Mouse (Mus musculus) lung, postnatal 25 days (tissue): ENCODE results near the gene Zwilch.
A peak's percentile ranks its signal among the peaks of the same experiment; 100 is the strongest.

Source experiments
- DNase-seq: peaks from one replicate; pipeline ENCODE4 v3.0.0; 2022; ENCODE audit warnings: low spot score

Gene Zwilch

DNA sequence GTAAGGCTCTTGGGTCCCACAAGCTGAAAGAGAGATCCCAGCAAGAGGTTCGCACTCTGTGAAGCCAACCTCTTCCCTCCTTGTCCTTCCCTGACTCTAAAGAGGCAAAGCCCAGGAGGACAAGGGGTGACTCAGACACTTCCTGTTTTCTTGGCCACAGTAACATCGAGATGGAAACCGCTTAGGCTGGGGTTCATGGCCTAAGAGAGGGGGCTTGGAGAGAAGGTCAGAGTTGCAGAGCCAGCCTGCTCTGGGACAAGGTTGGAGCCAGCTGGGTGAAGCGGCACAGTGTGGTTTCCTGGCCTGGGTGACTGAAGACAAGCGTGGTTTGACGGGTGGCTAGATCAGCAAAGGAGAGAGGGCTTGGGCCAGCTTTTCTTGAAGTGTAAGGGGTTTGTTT, 67.6 kb downstream of the Zwilch start:
- no peak for DNase-seq

DNA sequence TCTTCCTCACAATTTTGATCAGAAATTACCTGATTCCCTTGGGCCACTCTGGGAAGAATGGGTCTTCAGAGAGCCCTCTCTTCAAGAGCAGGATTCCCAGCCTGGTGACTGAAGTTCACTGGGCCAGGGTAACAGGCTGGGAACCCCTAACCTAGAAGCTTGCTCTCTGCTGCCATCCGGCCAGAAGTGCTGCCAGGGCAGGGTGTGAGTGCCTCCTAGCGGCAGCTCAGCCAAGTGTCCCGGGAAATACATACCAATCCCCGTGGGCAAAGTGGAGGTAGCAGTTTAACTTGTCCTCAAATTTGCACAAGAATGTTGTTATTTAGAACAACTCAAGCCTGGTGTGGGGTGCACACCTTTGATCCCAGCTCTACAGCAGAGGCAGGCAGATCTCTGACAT, 72.5 kb downstream of the Zwilch start:
- DNase-seq = peak; percentile 77

DNA sequence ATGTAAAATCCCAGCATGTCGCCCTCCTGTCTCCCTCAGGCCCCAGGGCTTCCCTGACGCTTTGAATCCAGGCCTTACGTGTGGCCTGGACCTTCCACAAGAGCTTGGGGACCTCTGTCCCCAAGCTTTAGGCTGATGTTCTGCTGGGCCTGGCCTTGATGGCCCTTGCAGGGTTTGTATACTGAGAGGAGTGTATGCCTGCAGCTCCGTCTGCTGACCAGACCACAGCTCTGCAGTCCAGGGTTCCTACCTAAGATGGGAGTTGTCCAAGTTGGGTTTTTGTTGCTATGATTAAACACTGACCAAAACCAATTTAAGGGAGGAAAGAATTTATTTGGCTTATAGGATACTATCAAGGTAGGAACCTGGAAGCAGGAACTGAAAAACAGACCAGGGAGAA, 74.6 kb downstream of the Zwilch start:
- peak; percentile 42 for DNase-seq

DNA sequence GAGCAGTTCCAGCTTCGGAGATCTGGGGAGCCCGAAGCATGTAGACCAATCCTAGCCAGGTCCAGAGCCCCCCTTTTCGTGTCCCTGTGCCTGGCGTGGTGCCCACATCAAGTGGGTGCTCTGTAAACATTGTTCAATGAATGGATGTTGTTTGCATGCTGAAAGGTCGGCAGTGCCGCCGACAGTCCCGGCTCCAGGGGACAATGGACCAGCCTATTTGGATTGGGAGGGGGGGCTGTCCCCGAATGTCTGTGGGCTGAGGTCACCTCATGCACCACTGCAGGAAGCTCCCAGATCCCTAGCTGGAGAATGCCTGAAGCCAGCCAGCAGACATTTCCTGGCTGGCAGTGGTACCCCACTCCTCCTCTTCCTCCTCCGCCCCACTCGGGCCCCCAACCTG, 78.8 kb downstream of the Zwilch start:
- DNase-seq = peak; percentile 90

DNA sequence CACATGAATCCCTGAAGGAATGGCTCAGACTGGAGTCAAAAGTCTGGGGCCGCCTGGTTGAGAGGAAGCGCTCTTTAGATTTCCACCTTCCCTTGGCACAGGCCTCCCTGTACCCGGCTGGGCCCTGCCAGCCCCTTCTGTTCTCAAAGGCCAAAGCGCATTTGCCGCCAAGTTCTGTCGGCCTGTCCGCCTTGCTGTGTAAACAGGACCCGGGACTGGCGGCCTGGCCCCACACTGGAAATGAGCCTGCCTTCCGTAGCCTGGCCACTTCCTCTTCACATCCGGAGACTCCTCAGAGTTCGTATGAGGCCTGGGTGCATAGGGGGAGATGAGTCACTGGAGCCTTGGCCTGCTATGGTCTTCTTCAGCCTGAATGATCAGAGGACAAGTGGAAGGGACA, 83.9 kb downstream of the Zwilch start:
- DNase-seq = peak; percentile 89

DNA sequence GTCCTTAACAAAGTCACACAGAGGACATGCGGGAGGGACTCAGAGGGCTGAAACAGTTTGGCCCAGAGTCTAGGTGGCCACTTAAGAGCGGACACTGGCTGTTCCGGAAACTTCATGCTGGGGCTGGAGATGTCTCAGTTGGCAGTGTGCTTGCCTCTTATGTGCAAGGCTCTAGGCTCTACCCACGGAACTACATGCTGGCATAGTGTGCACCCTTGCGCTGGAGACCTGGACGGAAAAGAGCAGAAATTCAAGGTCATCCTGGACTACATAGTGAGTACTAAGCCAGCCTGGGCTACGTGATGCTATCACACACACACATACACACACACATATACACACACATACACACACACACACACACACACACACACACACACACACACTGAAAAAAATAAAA, 84.6 kb downstream of the Zwilch start:
- no peak for DNase-seq

DNA sequence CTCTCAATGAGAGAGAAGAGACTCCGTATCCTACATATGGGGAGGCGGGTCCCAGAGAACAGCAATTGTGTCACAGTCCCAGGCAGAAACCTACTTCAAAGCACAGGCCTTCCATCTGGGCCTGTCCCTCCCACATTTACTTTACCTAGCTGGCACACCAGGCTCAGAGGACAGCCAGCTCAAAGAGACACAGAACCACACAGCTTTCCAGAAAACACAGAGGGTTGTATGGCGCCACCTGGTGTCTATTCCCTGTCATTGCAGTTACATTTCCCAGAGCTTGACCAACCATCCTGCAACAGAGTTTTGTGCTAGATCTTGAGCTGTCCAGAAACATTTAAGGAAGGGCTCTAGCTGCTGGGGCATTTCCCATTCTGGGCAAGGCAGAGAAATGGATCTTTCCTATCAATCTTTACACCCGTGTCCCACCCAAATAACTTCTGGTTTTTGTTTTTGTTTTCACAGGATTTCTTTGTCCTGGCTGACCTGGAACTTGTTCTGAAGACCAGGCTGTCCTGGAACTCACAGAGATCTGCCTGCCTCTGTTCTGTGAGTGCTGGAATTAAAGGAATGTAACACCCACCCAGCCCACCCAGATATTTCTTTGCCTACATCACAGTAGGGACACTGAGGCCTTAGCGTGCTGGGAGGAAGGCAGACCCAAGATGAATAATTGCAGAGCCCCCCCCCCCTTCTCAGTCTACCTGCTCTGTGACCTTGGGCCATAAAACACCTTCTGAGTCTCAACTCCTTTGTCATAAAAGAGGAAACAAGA, 85.3 kb downstream of the Zwilch start:
- DNase-seq = peak; percentile 84
